Mouse (Mus musculus) cerebellum, postnatal 4 days (tissue): ENCODE data around the gene Nlrp4b.
"Not testable (repeated sequence)": the region's sequence is repeated elsewhere in the genome, so short reads cannot be mapped to it uniquely, and the experiment has no call there.

Source experiments
- DNase-seq, 2 experiments: peaks; one replicate each; pipeline ENCODE4 v3.0.0; 2022; ENCODE audit warnings: low spot score in 2 of 2, mixed read lengths in 1 of 2

Gene Nlrp4b

GRCm38 (mm10) chr7:10687489-10687888 lies at the start of gene Nlrp4b:
Gene Nlrp4b, plus strand, starts transcription at chr7:10687789.
- no peak for DNase-seq

DNA sequence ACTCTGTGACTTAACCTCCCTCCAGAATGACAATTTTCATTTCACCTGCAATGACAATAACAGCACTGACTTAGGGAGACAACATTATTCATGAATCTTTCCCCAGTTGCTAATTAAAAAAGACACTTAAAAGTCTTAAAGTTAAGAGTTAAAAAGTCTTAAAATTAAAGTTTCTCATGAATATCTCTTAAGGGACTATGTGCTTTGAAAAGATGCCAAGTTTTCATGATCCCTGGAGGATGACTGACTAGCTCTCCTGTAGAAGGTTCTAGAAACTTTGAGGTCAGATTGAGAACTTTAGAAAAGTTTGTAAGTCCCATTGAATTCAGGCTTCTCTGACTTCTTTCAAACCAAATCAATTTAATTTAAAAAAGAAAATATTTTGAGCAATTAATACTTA lies 66.7 kb downstream of the Nlrp4b start, which contains the start of gene Vmn1r71:
TSS of gene Vmn1r71 (minus strand) at position 101 of the 400 bp plus-strand sequence.
- DNase-seq: no peak

- not testable (repeated sequence) for DNase-seq
Observed at GRCm38 (mm10) chr7:10757551-10757950, 70.0 kb downstream of the Nlrp4b start.
